Mouse (Mus musculus) heart, adult 18-20 months (tissue): Measurements from ENCODE around the gene Fgfr1op2. TPM values are rescaled to one million over a fixed set of nuclear protein-coding genes. Genes with fewer than 3 reads are reported as not detected.
"Not testable (repeated sequence)": the region's sequence is repeated elsewhere in the genome, so short reads cannot be mapped to it uniquely, and the experiment has no call there.

Experiments used
- DNase-seq, 2 experiments: peaks; one replicate each; pipeline ENCODE4 v3.0.0; 2021 to 2022; ENCODE audit warnings: mixed read lengths in 1 of 2
- long read RNA-seq, 2 experiments: library from polyadenylated mRNA; stranded (forward); transcript quantifications; one replicate each; pipeline ENCODE4 v2.0.0; 2021
- total RNA-seq, 2 experiments: library from RNA; stranded (reverse); gene quantifications; 2 replicates each; pipeline ENCODE4 v1.2.3; 2021

Fgfr1op2 gene
- 10 to 100 TPM; 64.8 to 73.0 TPM for total RNA-seq
- long read RNA-seq, experiment 1, transcript Fgfr1op2-203 (6 exons, 2,766 nt): major isoform, 54 of 116 reads
- long read RNA-seq, experiment 1, transcript Fgfr1op2-204 (7 exons, 2,880 nt): minor isoform, 31 of 116 reads
- long read RNA-seq, experiment 1, transcript Fgfr1op2-202 (5 exons, 918 nt): minor isoform, 18 of 116 reads
- long read RNA-seq, experiment 1, partial matches to known transcripts: 5 of 116 reads
- long read RNA-seq, experiment 1, other reads (novel, unspliced or antisense): 8 of 116 reads
- long read RNA-seq, experiment 2, transcript Fgfr1op2-203 (6 exons, 2,766 nt): major isoform, 26 of 54 reads
- long read RNA-seq, experiment 2, transcript Fgfr1op2-204 (7 exons, 2,880 nt): minor isoform, 8 of 54 reads
- long read RNA-seq, experiment 2, transcript Fgfr1op2-202 (5 exons, 918 nt): minor isoform, 14 of 54 reads
- long read RNA-seq, experiment 2, partial matches to known transcripts: 4 of 54 reads
- long read RNA-seq, experiment 2, other reads (novel, unspliced or antisense): 2 of 54 reads

DNA sequence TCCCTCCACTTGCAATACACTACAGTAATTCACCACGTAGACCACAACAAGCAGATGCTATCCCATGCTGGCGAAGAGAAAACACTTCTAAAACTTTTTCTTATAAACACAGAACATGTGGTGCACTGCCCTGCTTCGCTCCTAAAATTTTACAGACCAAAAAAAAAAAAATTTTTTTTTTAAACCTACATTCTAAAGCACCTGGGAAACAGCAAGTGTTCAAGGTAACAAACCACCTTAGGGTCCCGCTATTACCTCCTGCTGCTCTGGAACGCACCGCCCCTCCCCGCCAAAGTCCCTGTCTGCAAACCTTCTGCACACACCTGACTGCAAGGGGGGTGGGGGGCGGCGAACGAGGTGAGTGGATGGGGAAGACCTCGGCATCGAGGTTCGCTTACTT is at the start of gene Fgfr1op2:
TSS of gene Fgfr1op2 (plus strand) at position 301 of the 400 bp plus-strand sequence.
- no peak for DNase-seq

GRCm38 (mm10) chr6:146527537-146527936 is 49.5 kb upstream of the Fgfr1op2 start:
- DNase-seq: no peak

- no peak for DNase-seq
Measured at GRCm38 (mm10) chr6:146530363-146530762, 46.6 kb upstream of the Fgfr1op2 start.

GRCm38 (mm10) chr6:146530769-146531168 is 46.2 kb upstream of the Fgfr1op2 start:
- DNase-seq: peak in 1 of 2 experiments; percentile 56

GRCm38 (mm10) chr6:146533146-146533545 is 43.9 kb upstream of the Fgfr1op2 start:
- DNase-seq: no peak

GRCm38 (mm10) chr6:146535501-146535900 is 41.5 kb upstream of the Fgfr1op2 start:
- no peak for DNase-seq

GRCm38 (mm10) chr6:146537111-146537510 is 39.9 kb upstream of the Fgfr1op2 start:
- DNase-seq: no peak

DNA sequence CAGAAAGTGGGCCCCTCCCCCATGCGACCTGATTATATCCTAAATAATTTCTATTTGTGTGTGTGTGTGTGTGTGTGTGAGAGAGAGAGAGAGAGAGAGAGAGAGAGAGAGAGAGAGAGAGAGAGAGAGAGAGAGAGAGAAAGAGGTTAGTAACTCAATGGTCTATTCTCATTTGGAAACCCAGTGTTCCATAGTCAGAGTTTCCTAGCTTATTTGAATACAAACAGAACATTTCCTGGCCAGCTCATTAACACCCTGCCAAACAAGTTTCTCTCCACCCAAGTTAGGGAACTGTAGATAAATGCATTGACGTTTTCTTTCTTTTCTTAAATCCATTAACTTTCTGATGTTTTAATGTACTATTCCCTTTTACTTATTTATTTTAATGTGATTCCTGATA is 38.9 kb upstream of the Fgfr1op2 start:
- no peak for DNase-seq

- peak; percentile 35 to 36 for DNase-seq
Measured at GRCm38 (mm10) chr6:146538661-146539060, 38.3 kb upstream of the Fgfr1op2 start.

DNA sequence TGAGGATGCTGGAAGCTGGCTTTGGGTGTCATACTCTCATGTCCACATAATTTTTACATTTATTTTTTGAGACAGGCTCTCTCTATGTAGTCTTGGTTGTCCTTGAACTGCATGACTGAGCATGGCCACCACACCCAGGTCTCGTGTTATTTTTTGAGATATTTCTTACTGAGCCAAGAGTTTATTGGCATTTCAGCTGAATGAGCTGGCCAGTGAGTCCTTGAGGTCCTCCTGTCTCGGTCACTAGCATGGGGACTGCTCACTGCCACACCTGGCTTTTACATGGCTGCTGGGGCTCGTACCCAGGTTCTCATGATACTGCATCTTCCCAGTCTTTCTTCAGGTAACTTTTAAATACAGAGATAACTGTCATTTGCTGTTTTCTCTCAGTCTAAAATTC is 36.6 kb upstream of the Fgfr1op2 start:
- DNase-seq: no peak

- DNase-seq: no peak
Measured at GRCm38 (mm10) chr6:146544622-146545021, 32.4 kb upstream of the Fgfr1op2 start.

DNA sequence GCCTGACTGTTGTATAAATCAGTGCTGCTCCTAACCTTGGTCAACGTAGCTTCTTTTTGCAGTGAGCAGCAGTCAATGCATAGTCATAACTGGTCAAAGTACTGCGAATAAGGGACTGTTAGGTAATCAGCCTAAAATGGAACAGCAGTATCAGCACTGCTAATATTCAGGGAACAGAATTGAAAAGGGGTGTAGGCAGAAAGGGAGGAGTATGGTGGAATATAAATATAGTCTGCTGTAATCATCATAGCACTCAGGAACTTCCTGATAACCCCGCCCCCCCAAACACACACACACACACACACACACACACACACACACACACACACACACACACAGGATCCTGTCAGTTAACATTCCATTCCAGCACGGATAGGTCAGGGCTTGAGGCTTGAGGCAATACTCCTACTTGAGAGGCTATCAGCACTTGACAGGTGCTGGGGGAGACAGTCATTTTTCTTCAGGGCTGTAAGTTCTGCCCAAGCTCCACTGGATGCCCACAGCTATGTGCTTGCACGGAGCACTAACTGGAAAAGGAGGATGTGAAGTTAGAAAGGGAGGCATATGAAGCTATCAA is 31.6 kb upstream of the Fgfr1op2 start:
- peak; percentile 33 to 36 for DNase-seq

GRCm38 (mm10) chr6:146550421-146550820 is 26.6 kb upstream of the Fgfr1op2 start:
- DNase-seq: no peak

GRCm38 (mm10) chr6:146551326-146551725 is 25.7 kb upstream of the Fgfr1op2 start:
- no peak for DNase-seq

DNA sequence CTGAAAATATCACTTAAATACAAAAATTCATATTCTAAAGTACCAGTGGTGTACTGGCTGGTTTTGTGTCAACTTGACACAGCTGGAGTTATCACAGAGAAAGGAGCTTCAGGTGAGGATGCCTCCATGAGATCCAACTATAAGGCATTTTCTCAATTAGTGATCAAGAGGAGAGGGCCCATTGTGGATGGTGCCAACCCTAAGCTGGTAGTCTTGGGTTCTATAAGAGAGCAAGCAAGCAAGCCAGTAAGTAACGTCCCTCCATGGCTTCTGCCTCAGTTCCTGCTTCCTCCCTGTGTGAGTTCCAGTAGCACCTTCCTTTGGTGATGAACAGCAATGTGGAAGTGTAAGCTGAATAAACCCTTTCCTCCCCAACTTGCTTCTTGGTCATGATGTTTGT is 14.5 kb upstream of the Fgfr1op2 start:
- not testable (repeated sequence) for DNase-seq

GRCm38 (mm10) chr6:146572073-146572472 is 4.9 kb upstream of the Fgfr1op2 start:
- DNase-seq: no peak

DNA sequence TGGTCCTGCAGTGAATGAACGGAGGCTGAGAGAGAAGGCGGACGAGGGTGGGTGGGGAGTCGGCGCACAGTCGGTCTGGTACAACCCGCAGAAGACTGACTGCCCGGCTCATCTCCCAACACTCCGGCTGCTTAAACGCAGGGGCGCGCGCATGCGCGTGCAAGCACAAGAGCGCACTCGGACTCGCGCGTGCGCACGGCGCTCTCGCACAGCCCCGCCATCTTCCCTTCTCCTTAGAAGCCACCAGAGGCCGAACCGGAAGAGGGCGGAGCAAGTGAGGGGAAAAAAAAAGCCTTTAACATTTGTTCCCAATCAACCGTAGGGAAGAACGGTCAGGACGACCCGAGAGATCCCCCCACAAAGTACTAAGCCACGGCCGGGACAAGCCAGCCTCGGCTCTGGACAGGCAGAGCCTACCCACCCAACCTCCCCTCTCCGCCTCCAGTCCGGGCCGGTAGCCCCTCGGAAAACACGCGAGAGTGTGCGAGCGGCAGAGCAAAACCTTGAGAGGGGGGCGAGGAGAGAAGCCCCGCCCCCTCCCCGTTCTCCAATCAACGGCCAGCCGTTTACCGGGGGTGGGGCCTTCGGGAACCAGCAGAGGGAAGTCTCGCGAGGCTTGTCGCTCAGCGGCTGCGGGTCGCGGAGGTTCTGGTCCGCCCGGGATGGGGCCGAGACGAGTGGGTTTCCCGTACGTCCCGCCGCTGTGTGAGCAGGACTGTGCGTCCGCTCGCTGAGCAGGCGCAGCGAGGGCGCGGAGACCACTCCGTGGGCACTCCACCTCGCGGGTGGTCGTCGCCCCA is 507 bp downstream of the Fgfr1op2 start, which contains the start of gene Ints13:
TSS of gene Ints13 (minus strand) at position 526 of the 800 bp plus-strand sequence.
- peak; percentile 96 to 98 for DNase-seq

DNA sequence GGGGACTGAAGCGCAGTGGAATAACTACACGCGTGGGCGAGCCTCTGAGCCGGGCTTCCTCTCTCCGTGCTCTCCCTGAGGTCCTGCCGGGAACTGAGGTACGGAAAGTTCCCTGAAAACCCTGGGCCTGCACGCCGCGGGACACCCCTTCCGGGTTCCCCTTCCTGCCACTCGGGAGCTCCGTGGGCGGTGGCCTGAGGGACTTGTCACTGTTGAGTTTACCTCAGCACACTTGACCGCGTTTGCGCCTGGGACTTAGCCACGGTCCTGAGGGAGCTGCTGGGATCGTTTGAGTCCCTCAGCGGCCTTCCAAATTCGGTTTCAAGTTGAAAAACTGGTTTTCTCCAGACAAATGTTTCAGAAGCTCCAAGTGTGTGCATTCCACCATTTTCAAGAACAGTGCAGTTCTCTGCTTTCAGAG is 1.1 kb downstream of the Fgfr1op2 start:
- peak in 1 of 2 experiments; percentile 85 for DNase-seq

GRCm38 (mm10) chr6:146578586-146578985 is 1.6 kb downstream of the Fgfr1op2 start:
- DNase-seq: peak; percentile 6 to 31

GRCm38 (mm10) chr6:146580381-146580926 is 3.5 kb downstream of the Fgfr1op2 start:
- no peak for DNase-seq

GRCm38 (mm10) chr6:146583366-146584046 is 6.5 kb downstream of the Fgfr1op2 start:
- DNase-seq: no peak
